Mouse (Mus musculus) MEL (cell line): ENCODE data around the gene Traip. TPM values are rescaled to one million over a fixed set of nuclear protein-coding genes. Genes with fewer than 3 reads are reported as not detected.

ENCODE experiments used
- DNase-seq: peaks from one replicate; pipeline ENCODE4 v3.0.0; 2011; ENCODE audit warnings: low read depth, low spot score
- H3K27ac ChIP-seq: 2 replicates; pipeline ENCODE4 v1.5.1; 2012; ENCODE audit warnings: low read depth, mild to moderate bottlenecking, control low read depth, low read length, moderate library complexity; ENCODE audit not compliant: control insufficient read depth
- H3K27me3 ChIP-seq, 2 experiments: fragments of 150-350 bp in 1 of 2; sonication (generic) in 1 of 2; 2 replicates each; pipeline ENCODE4 v1.6.1; 2012; ENCODE audit warnings: low read length in 2 of 2, mild to moderate bottlenecking in 2 of 2, improper control_type of control experiment in 1 of 2, moderate library complexity in 1 of 2; ENCODE audit not compliant: insufficient read depth in 2 of 2, control insufficient read depth in 1 of 2
- H3K36me3 ChIP-seq, 2 experiments: 2 replicates each; pipeline ENCODE4 v1.6.1; 2012 to 2014; ENCODE audit warnings: low read length in 2 of 2, improper control_type of control experiment in 1 of 2, inconsistent platforms in 1 of 2, mild to moderate bottlenecking in 1 of 2; ENCODE audit not compliant: insufficient read depth in 2 of 2, control insufficient read depth in 1 of 2
- H3K4me1 ChIP-seq, 2 experiments: fragments of 150-350 bp in 1 of 2; sonication (generic) in 1 of 2; 2 replicates each; pipeline ENCODE4 v1.6.1; 2012; ENCODE audit warnings: low read length in 2 of 2, improper control_type of control experiment in 1 of 2, mild to moderate bottlenecking in 1 of 2; ENCODE audit not compliant: insufficient read depth in 2 of 2, control insufficient read depth in 1 of 2
- H3K4me3 ChIP-seq, 2 experiments: fragments of 150-350 bp in 1 of 2; sonication (generic) in 1 of 2; 2 replicates each; pipeline ENCODE4 v1.5.1; 2012; ENCODE audit warnings: low read depth in 2 of 2, low read length in 2 of 2, mild to moderate bottlenecking in 2 of 2, moderate library complexity in 2 of 2, control low read depth in 1 of 2, improper control_type of control experiment in 1 of 2; ENCODE audit not compliant: control insufficient read depth in 1 of 2, insufficient read depth in 1 of 2
- H3K79me2 ChIP-seq: 2 replicates; pipeline ENCODE4 v1.6.1; 2012; ENCODE audit warnings: mild to moderate bottlenecking, low read length, moderate library complexity; ENCODE audit not compliant: control insufficient read depth, poor library complexity, insufficient read depth
- H3K9ac ChIP-seq: 2 replicates; pipeline ENCODE4 v1.6.1; 2012; ENCODE audit warnings: low read depth, mild to moderate bottlenecking, control low read depth, low read length, moderate library complexity; ENCODE audit not compliant: control insufficient read depth, poor library complexity, severe bottlenecking
- H3K9me3 ChIP-seq: fragments of 150-350 bp; sonication (generic); replicated peaks from 2 replicates; pipeline ENCODE4 v1.6.1; 2012; ENCODE audit warnings: mild to moderate bottlenecking, low read length, improper control_type of control experiment, moderate library complexity; ENCODE audit not compliant: insufficient read depth
- CHD1 ChIP-seq: IDR thresholded peaks from 2 replicates; pipeline ENCODE4 v1.6.1; 2012; ENCODE audit warnings: low read depth, mild to moderate bottlenecking, inconsistent platforms, low read length, improper control_type of control experiment
- CHD2 ChIP-seq: IDR thresholded peaks from 2 replicates; pipeline ENCODE4 v1.6.1; 2011; ENCODE audit warnings: low read length, improper control_type of control experiment
- ELF1 ChIP-seq: IDR thresholded peaks from 2 replicates; pipeline ENCODE4 v1.6.1; 2014; ENCODE audit warnings: low read depth, mild to moderate bottlenecking, inconsistent platforms, low read length, improper control_type of control experiment, moderate library complexity
- GATA1 ChIP-seq: IDR thresholded peaks from 2 replicates; pipeline ENCODE4 v1.6.1; 2011; ENCODE audit warnings: low read depth, low read length, improper control_type of control experiment
- MYB ChIP-seq: IDR thresholded peaks from 2 replicates; pipeline ENCODE4 v1.6.1; 2011; ENCODE audit warnings: mild to moderate bottlenecking, low read depth, low read length, improper control_type of control experiment
- MYC ChIP-seq: IDR thresholded peaks from 2 replicates; pipeline ENCODE4 v1.6.1; 2011; ENCODE audit warnings: low read depth, mild to moderate bottlenecking, low read length, improper control_type of control experiment, moderate library complexity
- NRF1 ChIP-seq: IDR thresholded peaks from 2 replicates; pipeline ENCODE4 v1.6.1; 2014; ENCODE audit warnings: low read depth, mild to moderate bottlenecking, inconsistent platforms, low read length, improper control_type of control experiment, moderate library complexity; ENCODE audit not compliant: poor library complexity, insufficient read depth, severe bottlenecking
- POLR2A ChIP-seq, 2 experiments: IDR thresholded peaks; 2 replicates each; pipeline ENCODE4 v1.6.1; 2011 to 2012; ENCODE audit warnings: low read length in 2 of 2, mild to moderate bottlenecking in 2 of 2, control low read depth in 1 of 2, improper control_type of control experiment in 1 of 2, low read depth in 1 of 2, moderate library complexity in 1 of 2; ENCODE audit not compliant: control insufficient read depth in 1 of 2, insufficient read depth in 1 of 2, poor library complexity in 1 of 2
- POLR2AphosphoS2 ChIP-seq: IDR thresholded peaks from 2 replicates; pipeline ENCODE4 v1.6.1; 2011; ENCODE audit warnings: low read length, improper control_type of control experiment
- RAD21 ChIP-seq: IDR thresholded peaks from 2 replicates; pipeline ENCODE4 v1.6.1; 2011; ENCODE audit warnings: mild to moderate bottlenecking, low read depth, low read length, improper control_type of control experiment
- RCOR1 ChIP-seq: IDR thresholded peaks from 2 replicates; pipeline ENCODE4 v1.6.1; 2012; ENCODE audit warnings: low read depth, mild to moderate bottlenecking, inconsistent platforms, low read length, improper control_type of control experiment
- SIN3A ChIP-seq: IDR thresholded peaks from 2 replicates; pipeline ENCODE4 v1.6.1; 2012; ENCODE audit warnings: low read length, improper control_type of control experiment, inconsistent platforms
- SMC3 ChIP-seq: IDR thresholded peaks from 2 replicates; pipeline ENCODE4 v1.6.1; 2011; ENCODE audit warnings: low read depth, low read length, improper control_type of control experiment
- TCF12 ChIP-seq: IDR thresholded peaks from 2 replicates; pipeline ENCODE4 v1.6.1; 2014; ENCODE audit warnings: low read depth, mild to moderate bottlenecking, inconsistent platforms, low read length, improper control_type of control experiment, moderate library complexity
- USF2 ChIP-seq, 2 experiments: IDR thresholded peaks; 2 replicates each; pipeline ENCODE4 v1.6.1; 2011 to 2012; ENCODE audit warnings: improper control_type of control experiment in 2 of 2, low read length in 2 of 2, borderline replicate concordance in 1 of 2, inconsistent platforms in 1 of 2, low read depth in 1 of 2, mild to moderate bottlenecking in 1 of 2; ENCODE audit not compliant: insufficient read depth in 1 of 2
- ZKSCAN1 ChIP-seq: IDR thresholded peaks from 2 replicates; pipeline ENCODE4 v1.6.1; 2012; ENCODE audit warnings: low read depth, mild to moderate bottlenecking, inconsistent platforms, low read length, improper control_type of control experiment, moderate library complexity
- ZMIZ1 ChIP-seq: IDR thresholded peaks from 2 replicates; pipeline ENCODE4 v1.6.1; 2012; ENCODE audit warnings: low read depth, mild to moderate bottlenecking, inconsistent platforms, low read length, improper control_type of control experiment, moderate library complexity
- polyA plus RNA-seq, 2 experiments: library from polyadenylated mRNA; stranded (reverse) in 1 of 2; unstranded in 1 of 2; fragments of >175 nt in 1 of 2; fragments of >200 nt in 1 of 2; gene quantifications; 2 replicates each; pipeline versions ENCODE4 v1.2.1 to v1.2.4; 2012; ENCODE audit warnings: low replicate concordance in 2 of 2, low read depth in 1 of 2; ENCODE audit not compliant: insufficient read length in 2 of 2, insufficient read depth in 1 of 2, missing spikeins in 1 of 2
- total RNA-seq: library from RNA; depleted of rRNA; stranded (reverse); fragments of 300-350 nt; gene quantifications from 2 replicates; pipeline ENCODE4 v1.2.3, GENCODE M21; 2012

Traip gene
- total and polyA plus RNA-seq, 3 experiments, result 43.6 to 65.2 TPM; not detected in 1

GRCm38 (mm10) chr9:107964681-107965080, 14.7 kb downstream of the Traip start:
- Histone ChIP-seq H3K9ac (no peak overlapping the region), H3K4me1 (no peaks in the 10 kb centered on the region), H3K27me3 (no peaks in the 10 kb centered on the region), H3K27ac (no peak overlapping the region), H3K79me2 (no peaks in the 10 kb centered on the region), H3K4me3 (no peak overlapping the region), H3K9me3 (no peaks in the 10 kb centered on the region), H3K36me3 (peaks cover 0 to 10% of the 10 kb centered on the region in 2 experiments; a peak in 2 of 4 replicates)
- no peak for DNase-seq
- TF ChIP-seq POLR2AphosphoS2 (no peak), MYC (0 out of 2 replicates have a peak, but pooled peaks have one; percentile 32)

- Histone ChIP-seq H3K27ac (no peak overlapping the region), H3K9ac (no peak overlapping the region), H3K4me1 (peaks cover 8 to 15% of the 10 kb centered on the region in 2 experiments; a peak in 3 of 4 replicates), H3K4me3 (no peak overlapping the region), H3K79me2 (no peaks in the 10 kb centered on the region), H3K27me3 (no peaks in the 10 kb centered on the region), H3K9me3 (no peaks in the 10 kb centered on the region), H3K36me3 (peaks cover 8 to 13% of the 10 kb centered on the region in 2 experiments)
- TF ChIP-seq NRF1 (no peak), ZMIZ1 (no peak), USF2 (IDR thresholded peaks at IDR 0.05; ENCODE audit: borderline replicate concordance in 1 of 2, insufficient read depth in 1 of 2, low read depth in 1 of 2, low read length in 2 of 2) (no peak), ELF1 (no peak), RAD21 (no peak), GATA1 (no peak), SIN3A (no peak), POLR2A (IDR thresholded peaks at IDR 0.05; ENCODE audit: control insufficient read depth in 1 of 2, insufficient read depth in 1 of 2, low read depth in 1 of 2, low read length in 2 of 2, poor library complexity in 1 of 2) (no peak), ZKSCAN1 (no peak), TCF12 (no peak), MYB (no peak), SMC3 (no peak), RCOR1 (no peak), CHD1 (no peak)
- DNase-seq, result no peak
Observed at GRCm38 (mm10) chr9:107966676-107967075, 16.7 kb downstream of the Traip start.

- Histone ChIP-seq H3K9me3 (no peaks in the 10 kb centered on the region), H3K9ac (no peak overlapping the region), H3K36me3 (peaks cover 8 to 16% of the 10 kb centered on the region in 2 experiments), H3K27me3 (no peaks in the 10 kb centered on the region), H3K79me2 (no peaks in the 10 kb centered on the region), H3K4me1 (peaks cover 10 to 20% of the 10 kb centered on the region in 2 experiments; a peak in 3 of 4 replicates), H3K4me3 (no peak overlapping the region), H3K27ac (no peak overlapping the region)
- DNase-seq, result no peak
- TF ChIP-seq CHD2, result no peak
Observed at GRCm38 (mm10) chr9:107967437-107967836, 17.5 kb downstream of the Traip start.
